Mouse (Mus musculus) embryonic facial prominence, embryonic 13.5 days (tissue): ENCODE data around the gene Msrb2. TPM values are rescaled to one million over a fixed set of nuclear protein-coding genes. Genes with fewer than 3 reads are reported as not detected.

Experiments used
- ATAC-seq: fragments of 200-750 bp; cut with Nextera tagmentation; 2 replicates; pipeline ENCODE4 v1.8.0; 2017; ENCODE audit warnings: low read depth; ENCODE audit not compliant: insufficient number of reproducible peaks, insufficient read depth, low FRiP score, low TSS enrichment
- H3K27ac ChIP-seq: fragments of 300-500 bp; sonication (generic); 2 replicates; pipeline ENCODE4 v1.5.1; 2015; ENCODE audit warnings: moderate library complexity, mild to moderate bottlenecking, inconsistent platforms
- H3K27me3 ChIP-seq: fragments of 300-500 bp; sonication (generic); 2 replicates; pipeline ENCODE4 v1.6.1; 2015; ENCODE audit warnings: mild to moderate bottlenecking, inconsistent platforms
- H3K36me3 ChIP-seq: fragments of 300-500 bp; sonication (generic); 2 replicates; pipeline ENCODE4 v1.6.1; 2015; ENCODE audit warnings: mild to moderate bottlenecking, inconsistent platforms
- H3K4me1 ChIP-seq: fragments of 300-500 bp; sonication (generic); 2 replicates; pipeline ENCODE4 v1.6.1; 2015; ENCODE audit warnings: inconsistent platforms
- H3K4me2 ChIP-seq: fragments of 300-500 bp; sonication (generic); 2 replicates; pipeline ENCODE4 v1.6.1; 2015; ENCODE audit warnings: moderate library complexity, mild to moderate bottlenecking, inconsistent platforms
- H3K4me3 ChIP-seq: fragments of 300-500 bp; sonication (generic); 2 replicates; pipeline ENCODE4 v1.5.1; 2015; ENCODE audit warnings: mild to moderate bottlenecking, inconsistent platforms
- H3K9ac ChIP-seq: fragments of 300-500 bp; sonication (generic); 2 replicates; pipeline ENCODE4 v1.6.1; 2015; ENCODE audit warnings: mild to moderate bottlenecking, inconsistent platforms
- H3K9me3 ChIP-seq: fragments of 300-500 bp; sonication (generic); 2 replicates; pipeline ENCODE4 v1.6.1; 2016; ENCODE audit warnings: inconsistent platforms
- WGBS: fragments of 180-500 bp; shearing (Covaris S2); methylation state at CpG from one replicate; pipeline ENCODE4 v1.1.7; 2015; ENCODE audit warnings: mixed read lengths; 5-methylcytosine and 5-hydroxymethylcytosine counted together
- polyA plus RNA-seq: library from polyadenylated mRNA; unstranded; fragments of >200 nt; fragmentation: Nextera tagmentation; extraction: Ambion mirVana; gene quantifications from 2 replicates; pipeline ENCODE4 v1.2.1, GENCODE M21; 2015

Gene Msrb2
- 29.2 and 33.2 TPM in 2 replicates for polyA plus RNA-seq

DNA sequence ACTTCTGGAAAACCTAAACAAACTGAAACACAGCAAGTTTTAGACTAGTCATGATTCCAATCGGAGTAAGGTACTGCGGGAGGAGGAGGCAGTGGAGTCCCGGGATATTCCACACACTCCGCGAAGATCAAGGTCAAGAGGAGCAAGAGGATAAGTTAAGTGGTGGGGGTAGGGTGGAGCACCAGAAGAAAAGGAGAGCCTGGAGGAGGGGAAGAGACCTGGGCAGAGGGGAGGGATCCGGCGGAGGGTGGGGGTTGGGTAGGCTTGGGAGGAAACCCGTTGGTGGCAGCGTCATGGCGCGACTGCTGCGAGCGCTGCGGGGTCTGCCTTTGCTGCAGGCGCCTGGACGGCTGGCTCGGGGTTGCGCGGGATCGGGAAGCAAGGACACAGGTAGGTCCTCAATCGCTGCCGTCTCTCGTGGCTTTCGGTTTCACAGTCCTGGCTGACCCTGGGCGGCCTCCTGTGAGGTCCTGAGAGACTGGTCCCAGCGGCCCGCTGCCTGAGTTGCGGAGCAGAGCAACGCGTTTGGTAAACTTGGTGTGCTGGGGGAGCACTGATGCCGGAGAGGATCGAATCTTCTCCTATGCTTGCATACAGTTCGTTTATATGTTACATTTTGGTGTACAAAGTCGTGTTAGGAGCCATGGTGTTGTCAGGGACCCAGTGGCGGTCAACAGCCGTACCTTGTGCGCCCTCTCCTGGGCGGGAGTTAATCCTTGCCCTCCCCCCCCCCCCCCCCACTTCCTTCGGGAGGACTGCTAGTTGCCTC is at the start of gene Msrb2:
TSS of gene Msrb2 (plus strand) at position 51 of the 769 bp plus-strand sequence.
- ATAC-seq, result peak; percentile 72
- H3K9me3 ChIP-seq, result no peaks in the 10 kb centered on the region
- peak within 1 kb of the TSS; percentile 67 for H3K4me3 ChIP-seq
- H3K4me2 ChIP-seq, result peak within 1 kb of the TSS; percentile 64
- peak within 1 kb of the TSS; percentile 80 for H3K27ac ChIP-seq
- no peaks in the 10 kb centered on the region for H3K27me3 ChIP-seq
- H3K4me1 ChIP-seq, result no peaks in the 10 kb centered on the region
- H3K9ac ChIP-seq, result peak within 1 kb of the TSS; percentile 86
- WGBS, result under 1% methylated on average over 39 of the region's 39 CpGs
- H3K36me3 ChIP-seq, result no peaks in the 10 kb centered on the region

DNA sequence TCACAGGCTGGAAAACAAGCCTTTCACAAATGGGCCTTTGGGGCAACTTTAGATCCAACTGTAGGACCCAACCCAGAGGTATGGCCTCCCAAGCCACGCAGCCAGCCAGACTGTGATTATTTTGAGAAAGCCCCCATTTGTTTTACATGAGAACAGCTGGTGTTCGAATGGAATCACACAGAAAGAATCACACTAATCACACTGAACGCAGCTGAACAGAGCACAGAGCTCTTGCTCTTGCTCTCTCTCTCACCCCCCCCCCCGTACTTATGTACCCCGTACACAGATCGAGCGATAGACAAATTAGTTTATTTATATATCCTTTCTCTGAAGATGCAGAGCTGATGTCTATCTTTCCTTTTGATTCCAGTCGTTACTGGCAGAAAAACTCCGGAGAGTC is 48.8 kb upstream of the Msrb2 start:
- no peaks in the 10 kb centered on the region for H3K9me3 ChIP-seq

DNA sequence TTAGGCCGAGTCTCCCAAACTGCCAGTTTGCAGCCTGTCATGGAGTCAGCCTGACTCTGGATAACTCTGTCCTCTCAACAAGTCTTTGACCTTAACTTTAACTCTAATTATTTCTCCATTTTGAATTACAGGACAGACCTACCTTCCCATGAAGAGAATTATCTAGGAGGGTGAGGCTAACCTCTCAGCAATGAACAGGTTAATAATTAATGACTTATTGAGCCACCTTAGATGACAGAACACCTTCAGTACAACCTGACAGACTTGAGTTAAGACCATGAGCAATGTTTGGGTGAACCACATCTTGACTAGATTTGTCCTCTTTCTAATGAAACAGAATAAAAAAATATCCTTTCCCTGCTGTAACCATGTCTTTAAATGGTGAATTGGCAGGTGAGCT is 44.9 kb upstream of the Msrb2 start:
- Histone ChIP-seq H3K27me3 (no peaks in the 10 kb centered on the region), H3K9me3 (no peaks in the 10 kb centered on the region), H3K4me2 (no peak overlapping the region), H3K4me1 (no peaks in the 10 kb centered on the region), H3K27ac (no peak overlapping the region), H3K9ac (no peak overlapping the region), H3K36me3 (no peaks in the 10 kb centered on the region), H3K4me3 (no peak overlapping the region)
- WGBS, result 84% methylated on average over 1 of the region's 1 CpGs
- no peak for ATAC-seq

More for the DNA sequence above, 48.8 kb upstream of the Msrb2 start:
- Histone ChIP-seq H3K4me2 (no peak overlapping the region), H3K36me3 (no peaks in the 10 kb centered on the region), H3K27ac (no peak overlapping the region), H3K27me3 (no peaks in the 10 kb centered on the region), H3K4me1 (no peaks in the 10 kb centered on the region), H3K9ac (no peak overlapping the region), H3K4me3 (no peak overlapping the region)
- ATAC-seq, result no peak
- WGBS, result 73% methylated on average over 9 of the region's 9 CpGs

DNA sequence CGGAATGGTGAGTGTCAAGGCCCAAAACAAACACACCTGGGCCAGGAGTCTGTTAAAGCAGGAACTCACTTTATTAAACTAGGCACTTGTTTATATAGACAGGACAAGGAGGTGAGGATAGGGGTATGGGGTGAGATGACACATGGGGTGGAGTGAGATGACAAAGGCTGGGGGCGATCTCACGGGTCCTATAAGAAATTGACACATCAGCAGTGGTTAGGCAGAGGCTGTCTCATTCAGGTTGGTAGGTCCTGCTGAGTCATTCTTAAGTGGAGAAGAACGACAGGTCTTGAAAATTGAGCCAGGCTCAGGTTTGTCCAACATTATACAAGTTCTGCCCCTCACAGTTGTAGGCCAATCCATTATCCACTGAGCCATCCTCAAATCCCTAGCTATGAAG is 43.4 kb upstream of the Msrb2 start:
- 76% methylated on average over 4 of the region's 4 CpGs for WGBS
- Histone ChIP-seq H3K36me3 (no peaks in the 10 kb centered on the region), H3K4me1 (no peaks in the 10 kb centered on the region), H3K4me3 (no peak overlapping the region), H3K27ac (no peak overlapping the region), H3K4me2 (no peak overlapping the region), H3K9me3 (no peaks in the 10 kb centered on the region), H3K27me3 (no peaks in the 10 kb centered on the region), H3K9ac (no peak overlapping the region)
- ATAC-seq, result no peak

DNA sequence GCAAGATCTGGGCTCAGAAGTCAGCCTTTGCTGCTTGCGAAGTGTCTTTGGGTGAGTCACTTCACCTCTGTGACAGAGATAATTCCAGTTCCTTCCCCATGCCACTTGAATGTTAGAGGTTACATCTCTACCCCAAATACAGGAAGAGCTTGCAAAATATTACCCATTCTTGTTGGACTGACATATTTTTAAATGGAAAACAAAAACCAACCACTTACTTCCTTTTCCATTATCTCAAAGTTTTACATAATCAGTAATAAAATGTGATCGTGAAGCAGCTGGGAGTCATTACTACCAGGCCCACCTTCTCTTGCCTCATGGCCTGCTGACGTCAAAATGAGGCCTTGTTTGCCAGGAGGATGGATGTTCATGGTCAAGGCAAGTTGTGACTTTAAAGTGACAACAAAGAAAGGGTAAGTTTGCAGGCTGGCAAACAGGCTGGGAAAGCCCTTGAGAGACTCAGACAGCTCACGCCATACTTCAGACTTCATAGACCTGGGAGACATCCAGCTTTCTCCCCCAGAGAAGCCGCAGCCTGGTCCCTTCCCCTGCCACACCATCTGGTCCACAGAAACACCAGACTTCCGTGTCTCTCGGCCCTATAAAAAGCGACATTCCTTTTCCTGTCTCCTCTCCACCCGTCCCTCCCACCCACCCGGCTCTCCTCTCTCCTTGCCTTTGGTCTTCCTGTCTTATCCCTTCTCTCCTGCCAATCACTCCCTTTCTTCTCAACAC is 27.2 kb upstream of the Msrb2 start:
- 28% methylated on average over 10 of the region's 10 CpGs for whole genome bisulfite sequencing
- H3K4me1 ChIP-seq, result 0 out of 2 replicates have a peak, but pooled peaks cover 2% of the 10 kb centered on the region
- peak overlapping the region; percentile 22 for H3K4me3 ChIP-seq
- peak overlapping the region; percentile 49 for H3K4me2 ChIP-seq
- peaks cover 4% of the 10 kb centered on the region; the same call in 1 of the 2 replicates for H3K27me3 ChIP-seq
- no peak for ATAC-seq
- H3K36me3 ChIP-seq, result no peaks in the 10 kb centered on the region
- H3K9me3 ChIP-seq, result no peaks in the 10 kb centered on the region
- no peak overlapping the region for H3K9ac ChIP-seq
- H3K27ac ChIP-seq, result no peak overlapping the region

DNA sequence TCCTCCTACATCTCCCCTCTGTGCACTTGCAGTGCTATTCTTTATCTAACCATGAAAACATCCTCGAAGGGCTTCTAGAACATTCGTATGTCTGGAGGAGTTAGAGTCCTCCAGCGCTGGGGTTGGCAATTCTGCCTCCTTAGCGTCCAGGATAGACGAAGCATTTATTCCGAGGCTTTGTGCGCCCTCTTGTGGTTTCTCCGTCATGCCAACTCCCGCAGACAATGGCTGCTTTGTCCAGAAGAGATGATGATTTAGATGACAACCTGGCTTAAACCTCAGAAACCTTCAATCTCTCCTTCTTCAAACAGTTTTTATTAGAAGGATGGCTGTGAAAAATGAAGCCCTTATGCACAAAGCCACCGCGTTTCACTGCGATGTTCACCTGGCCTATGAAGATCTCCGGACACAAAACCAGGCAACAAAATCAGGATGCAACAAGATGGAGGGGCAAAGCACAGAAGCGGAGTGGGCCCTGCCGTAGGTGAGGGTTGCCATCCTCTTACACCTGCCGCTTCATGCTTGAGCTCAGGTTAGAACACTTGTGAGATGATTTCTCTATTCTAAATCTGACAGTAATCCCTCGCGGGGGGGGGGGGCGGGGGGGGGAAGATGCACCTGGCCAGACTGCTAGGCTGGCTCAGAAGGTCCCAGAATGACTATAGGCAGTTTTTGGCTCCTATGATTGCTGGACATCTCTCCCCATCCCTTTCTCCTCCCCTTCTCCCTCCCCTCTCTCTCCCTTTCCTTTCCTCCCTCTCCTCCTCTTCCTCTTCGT is 26.4 kb upstream of the Msrb2 start:
- Histone ChIP-seq H3K4me2 (peak overlapping the region; percentile 49), H3K27ac (no peak overlapping the region), H3K4me3 (peak overlapping the region; percentile 22)

DNA sequence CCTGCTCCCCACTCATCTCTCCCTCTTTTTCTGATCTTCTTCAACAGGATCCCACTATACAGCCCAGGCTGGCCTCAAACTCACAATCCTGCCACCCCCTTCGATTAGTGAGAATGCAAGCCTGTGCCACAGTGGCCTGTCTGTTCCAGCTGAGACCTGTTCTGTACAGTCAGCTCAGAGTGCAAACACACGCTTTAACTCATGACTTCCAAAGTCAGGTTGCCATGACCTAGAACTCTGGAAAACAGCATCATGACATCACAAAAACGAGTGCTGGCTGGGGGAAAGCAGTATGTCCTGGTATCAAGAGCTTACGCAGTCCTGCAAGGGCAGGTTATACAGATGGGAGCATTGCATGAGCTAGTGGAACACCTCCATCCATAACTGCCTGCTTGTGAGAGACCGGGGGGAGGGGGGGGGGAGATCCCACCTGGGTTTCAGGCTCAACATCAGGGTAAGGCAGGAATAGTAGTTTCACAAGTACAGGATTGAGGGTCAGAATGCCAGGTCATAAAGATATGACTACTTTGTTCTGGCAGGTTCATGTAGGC is 25.8 kb upstream of the Msrb2 start:
- 70% methylated on average over 5 of the region's 5 CpGs for WGBS
- H3K36me3 ChIP-seq, result no peaks in the 10 kb centered on the region
- H3K9me3 ChIP-seq, result no peaks in the 10 kb centered on the region
- H3K4me1 ChIP-seq, result 0 out of 2 replicates have a peak, but pooled peaks cover 2% of the 10 kb centered on the region
- no peak overlapping the region for H3K9ac ChIP-seq
- ATAC-seq, result no peak
- no peak overlapping the region for H3K27ac ChIP-seq
- H3K27me3 ChIP-seq, result peaks cover 4% of the 10 kb centered on the region; the same call in 1 of the 2 replicates
- no peak overlapping the region for H3K4me3 ChIP-seq
- no peak overlapping the region for H3K4me2 ChIP-seq

More for the DNA sequence above, 26.4 kb upstream of the Msrb2 start:
- WGBS, result 26% methylated on average over 20 of the region's 20 CpGs
- Histone ChIP-seq H3K9me3 (no peaks in the 10 kb centered on the region), H3K36me3 (no peaks in the 10 kb centered on the region), H3K4me1 (0 out of 2 replicates have a peak, but pooled peaks cover 2% of the 10 kb centered on the region), H3K27me3 (peaks cover 4% of the 10 kb centered on the region; the same call in 1 of the 2 replicates), H3K9ac (no peak overlapping the region)
- ATAC-seq, result no peak

DNA sequence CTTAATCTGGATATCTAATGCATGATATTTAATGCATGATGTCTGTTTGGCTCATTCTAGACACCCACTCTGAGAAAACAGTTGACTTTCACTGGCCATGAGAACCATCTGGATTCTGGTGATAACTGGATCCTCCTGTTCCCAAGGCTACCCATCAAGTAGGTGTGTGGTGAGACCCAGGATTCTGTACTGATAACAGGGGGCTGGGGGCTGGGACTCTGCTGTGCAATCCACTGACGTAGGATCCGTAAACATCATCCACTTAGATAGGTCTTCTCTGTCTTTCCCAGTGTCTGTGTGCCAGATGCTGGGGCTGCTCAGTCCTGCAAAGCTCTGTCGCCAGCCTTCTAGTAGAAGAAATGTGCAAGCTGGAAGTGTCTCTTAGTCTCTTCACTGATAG is 22.8 kb upstream of the Msrb2 start:
- Histone ChIP-seq H3K9me3 (no peaks in the 10 kb centered on the region), H3K4me2 (no peak overlapping the region), H3K4me1 (0 out of 2 replicates have a peak, but pooled peaks cover 2% of the 10 kb centered on the region), H3K36me3 (no peaks in the 10 kb centered on the region), H3K9ac (no peak overlapping the region), H3K27ac (no peak overlapping the region), H3K27me3 (peaks cover 6% of the 10 kb centered on the region; the same call in 1 of the 2 replicates), H3K4me3 (no peak overlapping the region)
- WGBS, result 53% methylated on average over 3 of the region's 3 CpGs
- no peak for ATAC-seq

DNA sequence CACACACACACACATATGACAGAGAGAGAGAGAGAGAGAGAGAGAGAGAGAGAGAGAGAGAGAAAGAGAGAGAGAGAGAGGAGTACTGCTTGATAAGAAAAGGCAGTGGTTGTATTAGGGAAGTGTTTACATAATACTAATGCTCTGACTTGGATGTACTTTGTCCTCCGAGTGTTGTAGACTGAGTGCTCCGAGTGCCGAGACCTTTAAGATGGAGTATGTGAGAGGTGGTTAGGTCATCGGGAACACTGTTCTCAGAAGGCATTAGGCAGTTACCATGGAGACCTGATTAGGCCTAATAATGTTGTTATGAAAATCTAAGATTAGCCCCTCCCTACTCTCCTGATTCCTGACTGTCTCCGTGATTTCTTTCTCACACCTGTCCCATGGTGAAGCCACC is 21.1 kb upstream of the Msrb2 start:
- H3K27ac ChIP-seq, result no peak overlapping the region
- 85% methylated on average over 5 of the region's 5 CpGs for WGBS
- H3K4me2 ChIP-seq, result no peak overlapping the region
- ATAC-seq, result no peak
- H3K36me3 ChIP-seq, result no peaks in the 10 kb centered on the region
- no peak overlapping the region for H3K4me3 ChIP-seq
- H3K27me3 ChIP-seq, result peaks cover 6% of the 10 kb centered on the region; the same call in 1 of the 2 replicates
- no peak overlapping the region for H3K9ac ChIP-seq
- H3K4me1 ChIP-seq, result no peaks in the 10 kb centered on the region
- no peaks in the 10 kb centered on the region for H3K9me3 ChIP-seq

DNA sequence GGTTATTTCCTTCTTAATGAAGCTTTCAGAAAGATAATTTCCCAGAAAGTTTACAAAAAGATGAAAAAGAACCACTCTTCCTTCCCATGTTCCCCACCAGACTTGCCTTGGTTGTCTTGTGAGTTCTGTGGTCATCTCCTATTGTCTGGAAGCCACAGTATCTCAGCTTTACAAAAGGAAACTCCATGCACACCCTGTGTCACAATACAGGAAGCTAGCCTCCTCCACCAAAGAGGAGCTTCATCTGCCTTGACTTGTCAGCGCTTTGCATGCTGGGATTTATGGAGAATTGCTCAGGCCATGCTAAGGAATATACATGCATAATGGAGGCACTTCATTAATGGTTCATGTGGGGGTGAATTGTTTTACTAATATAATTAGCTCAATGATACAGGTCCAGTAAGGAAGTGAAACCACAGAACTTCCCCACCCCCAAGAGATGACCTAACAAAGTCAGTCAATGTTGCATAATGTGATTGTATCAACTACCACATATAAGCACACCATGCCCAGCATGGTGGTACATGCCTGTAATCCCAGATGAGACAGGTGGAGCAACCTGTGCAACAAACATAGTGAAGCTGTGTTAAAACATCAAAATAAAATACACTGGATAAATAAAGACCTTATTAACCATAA is 19.5 kb upstream of the Msrb2 start:
- no peak overlapping the region for H3K4me3 ChIP-seq
- H3K36me3 ChIP-seq, result no peaks in the 10 kb centered on the region
- H3K27me3 ChIP-seq, result peaks cover 3% of the 10 kb centered on the region; the same call in 1 of the 2 replicates
- H3K4me2 ChIP-seq, result no peak overlapping the region
- no peaks in the 10 kb centered on the region for H3K4me1 ChIP-seq
- no peak overlapping the region for H3K9ac ChIP-seq
- H3K9me3 ChIP-seq, result no peaks in the 10 kb centered on the region
- ATAC-seq, result no peak
- 93% methylated on average over 1 of the region's 1 CpGs for WGBS
- no peak overlapping the region for H3K27ac ChIP-seq
